Mouse (Mus musculus) testis, postnatal 10 days (tissue): ENCODE measurements at regions not wholly inside any gene's neighbourhood (a gene's known extent, or its start where the extent isn't known, plus 50 kb on each side); places are given as distances from the start of the nearest gene placed in this dataset.

Experiments used
- DNase-seq: peaks from one replicate; pipeline ENCODE4 v3.0.0; 2021; ENCODE audit warnings: low spot score

GRCm38 (mm10) chr19:15217387-15217786, 619.5 kb upstream of the Tle4 start:
- DNase-seq, result no peak

GRCm38 (mm10) chr19:15214651-15215050, 616.8 kb upstream of the Tle4 start:
- no peak for DNase-seq

GRCm38 (mm10) chr19:15212881-15213280, 615.0 kb upstream of the Tle4 start:
- DNase-seq, result no peak

DNA sequence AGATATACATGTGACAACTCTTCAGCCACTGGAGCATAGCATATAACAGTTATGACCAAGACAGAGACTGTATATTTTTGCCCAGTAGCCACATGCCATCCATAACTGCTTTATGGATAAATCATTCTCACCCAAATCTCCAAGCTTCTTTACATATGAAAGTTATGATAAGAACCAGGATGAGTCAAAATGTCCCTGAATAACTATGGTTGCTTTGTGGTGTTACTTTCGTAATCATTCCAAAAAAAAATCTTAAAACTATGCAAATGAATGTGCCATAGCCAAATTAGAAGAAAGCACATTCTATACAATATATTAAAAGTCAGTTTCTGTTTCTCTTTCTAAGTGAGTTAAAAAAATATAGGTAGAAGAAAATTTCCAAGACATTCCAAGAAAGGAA, 605.2 kb upstream of the Tle4 start:
- no peak for DNase-seq

GRCm38 (mm10) chr19:15201262-15201661, 603.4 kb upstream of the Tle4 start:
- no peak for DNase-seq

DNA sequence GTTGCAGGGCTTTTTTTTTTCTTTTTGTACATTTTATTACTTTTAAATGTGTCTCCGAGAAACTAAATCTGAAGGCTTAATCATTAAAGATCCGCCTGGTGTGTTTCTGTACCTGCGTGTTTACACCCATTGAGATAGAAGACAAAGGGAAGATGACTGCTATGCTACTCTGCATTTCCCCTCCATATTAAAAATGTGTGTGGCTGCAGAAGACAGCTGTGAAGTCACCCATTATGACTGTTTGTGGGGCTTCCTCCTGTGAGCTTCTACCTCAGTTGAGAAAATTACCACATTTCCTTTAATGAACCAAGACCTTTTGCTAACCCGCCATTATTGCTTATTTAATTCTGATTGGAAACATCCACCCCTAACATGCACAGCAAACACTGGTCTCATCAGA, 602.9 kb upstream of the Tle4 start:
- no peak for DNase-seq

DNA sequence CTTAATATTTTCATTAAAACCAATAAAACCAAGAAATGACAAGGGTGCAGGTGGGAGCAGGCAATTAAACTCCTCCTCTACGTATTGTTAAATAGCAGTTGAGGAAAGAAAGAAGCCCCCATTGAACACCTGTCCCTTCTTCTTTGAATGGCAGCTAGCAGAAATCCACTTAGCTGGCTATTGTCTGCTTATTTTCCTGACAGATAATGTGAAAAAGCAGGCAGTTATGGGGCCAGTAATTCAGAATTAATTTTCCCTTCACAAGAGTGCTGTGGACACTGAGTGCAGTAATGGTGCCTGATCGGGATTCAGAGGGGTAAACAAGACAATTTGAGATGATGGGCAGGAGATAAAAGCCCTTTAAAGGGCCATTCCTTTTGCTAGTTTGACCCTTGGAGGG, 602.5 kb upstream of the Tle4 start:
- no peak for DNase-seq

- DNase-seq, result no peak
These were observed 601.8 kb upstream of the Tle4 start for GRCm38 (mm10) chr19:15199692-15200091.

- DNase-seq, result no peak
These were observed 577.4 kb upstream of the Tle4 start for GRCm38 (mm10) chr19:15175221-15175620.

GRCm38 (mm10) chr19:15173301-15173700, 575.5 kb upstream of the Tle4 start:
- DNase-seq, result no peak

DNA sequence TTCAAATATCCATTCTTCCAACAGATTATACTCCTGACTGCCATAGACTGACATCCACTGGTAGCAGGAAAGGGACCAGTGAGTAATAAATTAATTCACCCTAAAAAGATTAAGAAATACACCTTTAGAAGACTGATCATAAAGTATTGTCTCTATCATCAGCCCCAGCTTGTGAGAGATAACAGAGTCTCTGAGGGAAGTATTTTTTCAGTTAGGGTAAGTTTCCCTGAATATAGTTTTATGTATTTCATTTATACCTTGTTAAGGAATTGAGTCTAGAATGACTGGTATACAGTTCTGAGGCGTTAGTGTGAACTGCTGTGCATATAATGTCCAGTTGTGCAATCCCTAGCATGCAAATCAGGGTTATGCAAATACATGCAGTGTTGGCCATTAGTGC, 569.3 kb upstream of the Tle4 start:
- DNase-seq, result no peak

DNA sequence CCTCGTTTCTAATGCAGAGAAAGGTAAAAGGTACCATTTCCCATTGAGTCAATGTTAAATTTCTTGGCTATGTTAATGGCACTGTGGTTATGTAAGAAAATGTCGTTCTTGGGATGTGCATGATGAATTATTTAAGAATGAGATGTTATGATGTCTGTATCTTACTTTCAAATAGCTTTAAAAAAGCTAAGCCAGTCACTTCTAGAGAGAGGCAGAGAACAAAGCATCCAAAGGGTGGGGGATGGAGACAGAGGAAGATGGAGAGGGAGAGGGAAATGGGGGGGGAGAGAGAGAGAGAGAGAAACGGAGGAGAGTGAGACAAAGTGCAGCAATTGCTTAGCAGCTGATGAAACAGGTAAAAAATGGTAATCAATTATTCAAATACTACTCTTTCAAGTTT, 562.8 kb upstream of the Tle4 start:
- no peak for DNase-seq

- DNase-seq, result no peak
These were observed 560.8 kb upstream of the Tle4 start for GRCm38 (mm10) chr19:15158653-15159052.

GRCm38 (mm10) chr19:15158177-15158576, 560.3 kb upstream of the Tle4 start:
- no peak for DNase-seq

GRCm38 (mm10) chr19:15154693-15155092, 556.8 kb upstream of the Tle4 start:
- DNase-seq, result no peak

GRCm38 (mm10) chr19:15146325-15146724, 548.5 kb upstream of the Tle4 start:
- DNase-seq, result no peak

DNA sequence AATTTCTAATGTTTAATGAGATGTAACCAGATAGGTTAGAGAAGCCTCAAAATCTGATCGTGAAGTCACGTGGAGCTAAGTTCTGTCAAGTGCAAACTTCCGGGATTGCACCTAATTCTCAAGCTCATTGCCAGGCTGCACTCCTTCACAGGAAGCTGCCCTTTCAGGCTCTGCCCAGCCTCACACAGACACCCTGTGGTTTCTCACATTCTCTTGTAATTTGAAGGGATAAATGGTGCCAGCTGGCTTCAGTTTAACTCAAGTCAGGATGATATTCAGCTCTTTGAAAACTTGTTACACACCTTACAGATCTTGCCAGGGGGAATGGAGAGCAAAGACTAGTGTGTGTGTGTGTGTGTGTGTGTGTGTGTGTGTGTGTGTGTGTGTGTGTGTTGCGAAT, 529.3 kb upstream of the Tle4 start:
- no peak for DNase-seq

DNA sequence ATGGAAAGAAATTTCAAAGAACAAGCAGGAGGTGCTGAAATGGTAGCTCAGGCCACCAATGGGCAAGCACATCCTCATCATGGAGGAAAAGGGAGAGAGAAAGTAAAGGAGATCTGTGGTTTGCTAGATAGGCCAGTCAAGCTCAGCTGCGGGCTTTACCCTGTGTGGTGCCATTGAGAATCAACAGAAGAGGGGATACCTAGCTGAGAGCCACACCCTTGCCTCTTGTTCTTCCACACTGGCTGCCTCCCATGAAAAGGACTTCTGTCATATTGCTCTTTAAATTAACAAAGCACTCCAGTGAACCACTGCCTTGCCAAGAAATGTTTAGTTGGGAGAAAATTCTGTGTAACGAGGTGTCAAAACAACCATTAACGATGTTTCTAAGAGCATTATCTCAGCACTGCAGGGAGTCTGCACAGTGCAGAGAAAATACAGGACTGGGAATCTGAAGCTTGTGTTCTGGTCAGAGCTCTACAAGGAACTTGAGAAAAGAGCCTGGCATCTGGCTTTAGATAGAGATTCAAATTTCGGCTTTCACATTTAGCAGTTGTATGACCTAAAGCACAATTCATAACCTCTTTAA, 510.7 kb upstream of the Tle4 start:
- no peak for DNase-seq

- no peak for DNase-seq
These were observed 497.2 kb upstream of the Tle4 start for GRCm38 (mm10) chr19:15095054-15095453.

DNA sequence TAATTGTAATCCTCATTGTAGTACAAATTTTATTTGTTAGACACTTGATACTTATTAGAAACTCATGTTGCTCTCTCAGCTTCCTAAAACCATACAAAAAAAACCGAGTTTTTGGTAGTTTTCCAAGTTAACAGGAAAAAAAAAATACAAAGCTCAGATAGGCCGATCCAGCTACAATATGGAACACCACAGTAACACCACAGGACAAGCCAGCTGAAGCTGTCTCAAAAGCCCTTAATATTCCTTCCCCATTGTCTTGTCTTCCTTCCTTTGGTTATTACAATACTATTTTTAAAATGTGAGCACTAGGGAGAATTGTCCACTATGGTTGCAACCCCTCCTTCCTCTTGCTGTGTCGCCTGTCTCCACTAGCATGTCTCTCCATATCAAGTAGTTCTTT, 495.7 kb upstream of the Tle4 start:
- DNase-seq, result no peak

DNA sequence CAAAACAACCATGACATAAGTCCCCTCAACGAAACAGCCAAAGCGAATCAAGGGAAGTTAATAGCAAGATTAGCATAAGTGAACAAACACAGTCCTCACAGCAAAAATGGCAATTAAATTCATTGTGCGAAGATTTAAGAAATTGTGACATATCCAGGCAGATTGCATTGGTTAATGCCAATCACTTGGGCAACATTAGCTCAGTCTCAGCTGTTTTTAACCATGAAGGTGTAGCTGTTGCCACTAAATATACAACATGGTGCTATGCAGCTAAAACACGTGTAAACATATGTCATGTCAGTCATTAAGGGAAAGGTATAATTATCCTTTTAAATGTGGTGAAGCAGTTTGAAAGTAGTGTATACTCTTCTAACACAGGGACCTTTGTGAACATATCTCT, 482.8 kb upstream of the Tle4 start:
- no peak for DNase-seq

GRCm38 (mm10) chr19:15057801-15058200, 459.9 kb upstream of the Tle4 start:
- DNase-seq, result no peak

GRCm38 (mm10) chr19:15053582-15054141, 455.8 kb upstream of the Tle4 start:
- DNase-seq, result no peak

GRCm38 (mm10) chr19:15052642-15053239, 454.9 kb upstream of the Tle4 start:
- no peak for DNase-seq
